Mouse (Mus musculus): ENCODE measurements around the gene Them7.

The Them7 gene

GRCm38 (mm10) chr2:105375705-105376104 is 151.6 kb downstream of the Them7 start:
- no peak for DNase-seq (ENCODE audit: low read depth, low spot score)

DNA sequence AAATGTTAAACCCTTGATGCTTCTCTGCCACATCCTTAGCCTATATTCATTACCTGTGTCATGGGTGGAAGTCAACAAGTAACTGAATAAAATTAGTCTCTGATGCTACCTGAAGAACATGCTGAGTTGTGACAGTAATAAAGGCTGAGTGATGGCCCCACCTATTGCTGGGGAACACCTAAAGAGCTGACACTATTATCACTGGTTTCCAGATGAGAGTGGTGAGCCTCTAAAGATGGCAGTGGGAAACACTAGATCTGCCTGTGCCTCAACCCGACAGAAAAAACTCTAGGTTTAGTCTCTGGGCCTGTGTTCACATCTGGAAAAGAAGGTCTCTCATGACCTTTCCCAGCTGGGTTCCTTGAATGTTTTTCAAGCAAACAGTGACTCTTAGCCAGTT is 155.6 kb downstream of the Them7 start:
- no peak for DNase-seq (ENCODE audit: low read depth, low spot score)

DNA sequence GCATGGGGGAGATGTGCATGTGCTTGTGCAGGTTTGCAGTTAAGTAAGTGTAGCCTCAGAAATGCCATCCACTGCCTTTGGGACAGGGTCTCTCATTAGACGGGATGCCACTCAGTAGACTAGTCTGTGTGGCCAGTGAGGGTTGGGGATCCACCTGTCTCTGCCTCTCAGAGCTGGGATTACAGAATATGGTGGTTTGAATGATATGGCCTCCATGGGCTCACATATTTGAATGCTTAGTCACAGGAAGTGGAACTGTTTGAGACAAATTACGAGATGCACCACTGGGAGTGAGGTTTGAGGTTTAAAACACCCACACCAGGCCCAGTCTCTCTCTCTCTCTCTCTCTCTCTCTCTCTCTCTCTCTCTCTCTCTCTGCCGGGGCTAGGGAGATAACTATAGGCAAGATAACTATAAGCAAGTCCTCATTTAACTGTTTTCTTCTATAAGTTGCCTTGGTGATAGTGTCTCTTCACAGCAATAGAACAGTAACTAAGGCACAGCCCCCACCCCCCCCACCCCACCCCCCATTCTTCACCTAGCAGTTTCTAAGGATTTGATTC is 156.7 kb downstream of the Them7 start:
- DNase-seq (ENCODE audit: low read depth, low spot score), result no peak

- DNase-seq (ENCODE audit: low read depth, low spot score), result no peak
These were observed 158.9 kb downstream of the Them7 start for GRCm38 (mm10) chr2:105383063-105383462.

- DNase-seq (ENCODE audit: low read depth, low spot score), result no peak
These were observed 160.9 kb downstream of the Them7 start for GRCm38 (mm10) chr2:105384998-105385397.

DNA sequence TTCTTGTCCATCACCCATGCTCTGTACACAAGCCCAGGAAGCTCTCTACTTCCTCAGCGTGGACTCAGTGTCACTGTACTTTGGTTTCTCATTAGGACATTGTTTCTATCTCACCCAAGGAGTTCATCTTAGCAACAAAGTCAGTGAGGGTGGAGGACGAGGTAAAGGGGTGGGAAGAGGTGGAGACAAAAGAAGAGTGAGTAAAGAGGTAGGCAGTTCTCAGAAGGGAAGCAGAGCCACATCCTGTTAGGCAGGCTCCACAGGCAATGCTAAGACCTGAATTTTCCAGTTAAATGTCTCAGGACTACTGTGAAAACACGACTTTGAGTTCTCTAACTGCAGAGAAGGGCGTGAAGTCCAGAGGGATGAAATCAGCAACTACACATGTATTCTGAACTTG is 162.3 kb downstream of the Them7 start:
- no peak for DNase-seq (ENCODE audit: low read depth, low spot score)

GRCm38 (mm10) chr2:105389007-105389890 is 165.1 kb downstream of the Them7 start:
- DNase-seq (ENCODE audit: low read depth, low spot score), result no peak

DNA sequence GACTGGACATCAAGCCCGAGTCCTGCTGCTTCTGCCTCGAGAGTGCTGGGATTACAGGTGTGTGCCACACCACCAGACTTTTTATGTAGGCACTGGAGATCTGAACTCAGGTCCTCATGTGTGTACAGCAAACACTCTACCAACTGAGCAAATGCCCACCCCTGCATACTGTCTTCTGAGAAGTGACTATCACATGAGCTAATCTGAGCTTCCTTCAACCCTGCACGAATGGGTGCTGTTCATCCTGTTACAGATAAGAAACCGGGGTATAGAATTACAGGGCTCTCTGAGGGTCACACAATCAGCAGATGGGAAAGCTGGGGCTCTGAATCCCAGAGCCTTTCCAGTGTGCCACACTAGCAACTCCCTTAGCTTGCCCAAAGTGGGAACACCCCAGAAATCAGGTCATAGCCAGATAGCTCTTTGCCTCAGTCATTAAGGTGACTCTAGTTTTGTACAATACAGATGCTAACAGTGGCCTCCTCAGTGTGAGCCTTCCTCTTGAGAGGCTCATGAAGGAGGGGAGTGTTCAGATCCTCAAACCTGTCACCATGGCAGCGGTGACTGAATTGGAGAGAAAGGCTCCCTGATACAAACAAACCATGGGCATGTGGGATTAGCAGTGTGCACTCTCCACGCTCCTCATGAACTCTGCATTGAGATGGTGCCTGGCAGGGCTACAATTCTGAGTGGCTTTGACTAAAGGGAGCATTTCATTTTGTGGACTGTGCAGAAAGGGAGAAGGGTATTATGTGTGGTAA is 166.7 kb downstream of the Them7 start:
- DNase-seq (ENCODE audit: low read depth, low spot score), result no peak

- no peak for DNase-seq (ENCODE audit: low read depth, low spot score)
These were observed 167.3 kb downstream of the Them7 start for GRCm38 (mm10) chr2:105391414-105391784.

DNA sequence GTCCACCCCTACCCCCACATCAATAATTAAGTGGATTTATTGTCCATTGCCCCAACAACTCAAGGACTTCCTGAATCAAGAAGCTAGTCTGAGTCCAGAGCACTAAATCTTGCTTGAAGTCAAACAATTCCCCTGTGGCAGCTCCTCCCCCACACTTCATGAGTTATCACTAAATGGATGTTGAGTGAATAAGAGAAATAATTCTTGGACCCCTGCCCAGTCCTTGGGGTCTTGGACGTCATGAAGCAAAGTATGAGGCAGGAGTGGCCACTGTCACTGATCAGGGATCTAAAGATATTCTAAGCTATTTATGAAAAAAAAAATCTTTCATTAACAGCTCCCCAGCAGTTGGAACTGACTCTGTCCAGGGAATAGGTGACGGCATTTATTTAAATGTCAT is 168.4 kb downstream of the Them7 start:
- no peak for DNase-seq (ENCODE audit: low read depth, low spot score)

DNA sequence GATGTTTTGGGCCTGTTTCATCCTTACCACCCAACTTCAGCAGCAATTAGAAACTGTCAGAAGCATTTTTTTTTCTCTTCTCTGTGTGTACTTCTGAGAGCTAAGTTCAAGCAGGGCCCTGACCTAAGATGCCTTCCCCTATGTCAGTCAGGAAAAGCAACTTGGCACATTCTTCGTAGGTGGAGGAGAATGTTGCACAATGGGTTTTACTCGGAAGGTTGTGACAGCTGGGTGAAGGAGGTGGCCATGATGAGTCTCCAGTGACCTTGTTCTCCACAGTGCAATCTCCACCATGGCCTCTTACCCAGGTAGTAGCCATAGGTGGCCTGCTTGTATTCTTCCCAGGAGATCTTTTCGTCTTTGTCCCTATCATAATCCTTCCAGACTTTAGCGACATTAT is 170.3 kb downstream of the Them7 start:
- DNase-seq (ENCODE audit: low read depth, low spot score), result no peak

- DNase-seq (ENCODE audit: low read depth, low spot score), result no peak
These were observed 171.9 kb downstream of the Them7 start for GRCm38 (mm10) chr2:105396066-105396465.

- DNase-seq (ENCODE audit: low read depth, low spot score), result no peak
These were observed 173.5 kb downstream of the Them7 start for GRCm38 (mm10) chr2:105397446-105398211.

GRCm38 (mm10) chr2:105398636-105399084 is 174.5 kb downstream of the Them7 start:
- peak; percentile 74 for DNase-seq (ENCODE audit: low read depth, low spot score)

DNA sequence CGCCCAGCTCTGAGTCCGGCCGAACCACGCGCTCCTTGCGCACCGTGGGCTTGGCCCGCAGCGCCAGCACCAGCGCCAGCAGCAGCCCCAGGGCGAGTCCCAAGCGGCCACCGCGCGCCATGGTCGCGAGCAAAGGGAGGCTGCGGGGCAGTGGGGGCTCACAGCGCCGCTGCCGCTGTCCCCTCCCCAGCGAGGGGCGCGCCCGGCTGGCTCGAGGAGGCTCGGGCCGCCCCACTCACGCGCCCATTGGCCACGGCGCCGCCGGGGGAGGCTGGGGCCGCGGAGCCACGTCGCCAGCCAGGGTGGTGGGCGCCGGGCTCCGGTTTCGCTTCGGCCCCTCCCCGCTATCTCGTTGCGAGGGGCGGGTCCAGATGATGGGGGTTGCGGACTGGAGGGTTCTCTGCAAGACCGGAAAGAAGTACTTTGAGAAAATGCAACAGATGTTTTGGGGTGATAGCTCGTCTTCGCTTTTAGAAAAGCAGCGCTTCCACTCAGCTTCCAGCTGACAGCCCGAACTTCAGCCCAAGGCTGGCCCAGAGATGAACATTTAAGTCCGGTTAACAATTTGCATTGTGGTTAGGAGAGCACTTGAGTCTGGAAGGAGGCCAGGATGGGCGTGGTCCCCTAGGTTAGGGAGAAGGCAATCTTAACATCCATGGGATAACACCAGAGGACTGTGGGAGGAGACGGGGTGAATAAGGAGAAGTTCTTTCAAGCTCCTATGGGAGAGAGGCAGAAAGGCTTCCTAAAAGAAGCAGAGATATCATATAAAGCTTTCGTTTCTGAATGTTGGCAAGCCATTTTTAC is 175.2 kb downstream of the Them7 start, which contains the start of gene Rcn1:
TSS of gene Rcn1 (minus strand) at position 235 of the 807 bp plus-strand sequence.
- DNase-seq (ENCODE audit: low read depth, low spot score), result peak; percentile 81

- no peak for DNase-seq (ENCODE audit: low read depth, low spot score)
These were observed 176.4 kb downstream of the Them7 start for GRCm38 (mm10) chr2:105400558-105400957.

DNA sequence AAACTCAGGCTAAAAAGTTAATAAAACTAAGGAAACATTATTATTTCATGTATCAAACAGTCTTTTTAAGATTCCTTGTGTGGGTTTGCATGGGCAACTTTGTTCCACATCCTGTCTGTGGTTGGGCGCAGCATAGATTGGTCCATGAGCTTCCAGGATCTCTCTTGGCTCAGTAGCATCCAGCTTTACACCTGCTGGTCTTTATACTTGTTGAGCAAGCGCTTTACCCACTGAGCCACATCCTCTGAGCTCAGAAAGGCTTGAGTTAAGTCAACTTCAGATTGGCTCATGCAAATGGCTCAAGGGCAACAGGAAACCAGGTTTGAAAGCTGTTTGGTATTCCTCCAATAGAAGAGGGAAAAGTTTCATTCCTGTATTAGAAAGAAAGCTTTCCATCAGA is 178.1 kb downstream of the Them7 start:
- peak; percentile 27 for DNase-seq (ENCODE audit: low read depth, low spot score)

DNA sequence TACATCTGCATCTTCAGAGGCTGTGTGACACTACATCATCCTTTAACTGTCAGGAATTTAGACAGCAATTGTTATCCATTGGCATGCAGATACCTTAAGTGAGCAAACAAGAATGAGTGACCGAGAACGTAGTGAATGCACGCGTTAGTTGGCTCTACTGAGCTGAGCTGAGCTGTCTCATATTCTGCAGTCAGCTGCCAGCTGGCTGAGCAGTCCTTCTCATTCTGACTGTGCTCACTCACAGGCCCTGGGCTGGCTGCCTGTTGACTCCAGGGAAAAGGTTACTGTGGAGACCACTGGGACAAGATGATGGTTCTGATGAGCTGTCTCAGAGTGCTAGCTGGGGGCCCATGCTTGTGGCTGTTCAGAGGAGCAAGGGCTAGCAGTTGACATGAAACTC is 184.4 kb downstream of the Them7 start:
- no peak for DNase-seq (ENCODE audit: low read depth, low spot score)

- DNase-seq (ENCODE audit: low read depth, low spot score), result no peak
These were observed 185.1 kb downstream of the Them7 start for GRCm38 (mm10) chr2:105409253-105409652.

GRCm38 (mm10) chr2:105414309-105414708 is 190.2 kb downstream of the Them7 start:
- no peak for DNase-seq (ENCODE audit: low read depth, low spot score)
